Mouse (Mus musculus): ENCODE data around the gene St6galnac4. TPM values are rescaled to one million over a fixed set of nuclear protein-coding genes. Genes with fewer than 3 reads are reported as not detected.
A peak's percentile ranks its signal among the peaks of the same experiment; 100 is the strongest.

Gene St6galnac4
- polyA plus RNA-seq, 1 experiment from 2014 or later: 15.9 TPM

- H3K27me3 ChIP-seq (ENCODE audit: low read depth, poor library complexity, severe bottlenecking): no peaks in the 10 kb centered on the region
- WGBS: 85% methylated on average over 6 of the region's 6 CpGs
- H3K4me1 ChIP-seq: peaks cover 12% of the 10 kb centered on the region
- H3K36me3 ChIP-seq: peaks cover 23% of the 10 kb centered on the region
- H3K27ac ChIP-seq (replicated peaks): 0 out of 2 replicates have a peak overlapping the region, but pooled peaks have one; percentile 4
- no peaks in the 10 kb centered on the region for H3K9me3 ChIP-seq (replicated peaks)
- no peak for DNase-seq (ENCODE audit: low spot score)
- H3K4me3 ChIP-seq: no peak overlapping the region
Observed at GRCm38 (mm10) chr2:32549764-32550163, 37.1 kb upstream of the St6galnac4 start.

GRCm38 (mm10) chr2:32551236-32551635 is 35.7 kb upstream of the St6galnac4 start:
- Histone ChIP-seq H3K36me3 (peaks cover 11% of the 10 kb centered on the region), H3K4me3 (no peak overlapping the region), H3K4me1 (peaks cover 25% of the 10 kb centered on the region), H3K27me3 (ENCODE audit: low read depth, poor library complexity, severe bottlenecking) (no peaks in the 10 kb centered on the region), H3K9me3 (replicated peaks) (no peaks in the 10 kb centered on the region), H3K27ac (replicated peaks) (no peak overlapping the region)
- DNase-seq (ENCODE audit: low spot score): no peak
- WGBS: 87% methylated on average over 5 of the region's 5 CpGs

GRCm38 (mm10) chr2:32553592-32554148 is 33.2 kb upstream of the St6galnac4 start:
- H3K27ac ChIP-seq (replicated peaks): no peak overlapping the region
- H3K4me3 ChIP-seq: no peak overlapping the region
- no peak for DNase-seq (ENCODE audit: low spot score)
- no peaks in the 10 kb centered on the region for H3K9me3 ChIP-seq (replicated peaks)
- WGBS: 88% methylated on average over 7 of the region's 7 CpGs
- H3K4me1 ChIP-seq: peaks cover 41% of the 10 kb centered on the region
- H3K27me3 ChIP-seq (ENCODE audit: low read depth, poor library complexity, severe bottlenecking): no peaks in the 10 kb centered on the region
- H3K36me3 ChIP-seq: peaks cover 1% of the 10 kb centered on the region

GRCm38 (mm10) chr2:32555484-32555883 is 31.4 kb upstream of the St6galnac4 start:
- Histone ChIP-seq H3K4me1 (peaks cover 60% of the 10 kb centered on the region), H3K27ac (replicated peaks) (peak overlapping the region; percentile 72), H3K36me3 (peaks cover 12% of the 10 kb centered on the region), H3K9me3 (replicated peaks) (no peaks in the 10 kb centered on the region), H3K27me3 (ENCODE audit: low read depth, poor library complexity, severe bottlenecking) (no peaks in the 10 kb centered on the region), H3K4me3 (no peak overlapping the region)
- WGBS: 57% methylated on average over 4 of the region's 4 CpGs
- DNase-seq (ENCODE audit: low spot score): no peak

GRCm38 (mm10) chr2:32556019-32556418 is 30.9 kb upstream of the St6galnac4 start:
- no peaks in the 10 kb centered on the region for H3K9me3 ChIP-seq (replicated peaks)
- DNase-seq (ENCODE audit: low spot score): no peak
- H3K36me3 ChIP-seq: peaks cover 17% of the 10 kb centered on the region
- no peaks in the 10 kb centered on the region for H3K27me3 ChIP-seq (ENCODE audit: low read depth, poor library complexity, severe bottlenecking)
- H3K4me3 ChIP-seq: no peak overlapping the region
- peak overlapping the region; percentile 72 for H3K27ac ChIP-seq (replicated peaks)
- 93% methylated on average over 7 of the region's 7 CpGs for whole genome bisulfite sequencing
- H3K4me1 ChIP-seq: peaks cover 63% of the 10 kb centered on the region

GRCm38 (mm10) chr2:32559570-32559969 is 27.3 kb upstream of the St6galnac4 start:
- 25% methylated on average over 5 of the region's 5 CpGs for WGBS
- Histone ChIP-seq H3K27me3 (ENCODE audit: low read depth, poor library complexity, severe bottlenecking) (no peaks in the 10 kb centered on the region), H3K9me3 (replicated peaks) (no peaks in the 10 kb centered on the region), H3K27ac (replicated peaks) (peak overlapping the region; percentile 89), H3K4me3 (peak overlapping the region; percentile 35), H3K36me3 (peaks cover 48% of the 10 kb centered on the region), H3K4me1 (peaks cover 59% of the 10 kb centered on the region)
- peak; percentile 76 for DNase-seq (ENCODE audit: low spot score)

- H3K27me3 ChIP-seq (ENCODE audit: low read depth, poor library complexity, severe bottlenecking): no peaks in the 10 kb centered on the region
- peaks cover 71% of the 10 kb centered on the region for H3K36me3 ChIP-seq
- 49% methylated on average over 4 of the region's 4 CpGs for WGBS
Observed at GRCm38 (mm10) chr2:32566536-32567063, 20.3 kb upstream of the St6galnac4 start.

GRCm38 (mm10) chr2:32568149-32568548 is 18.7 kb upstream of the St6galnac4 start:
- DNase-seq (ENCODE audit: low spot score): no peak
- H3K36me3 ChIP-seq: peaks cover 66% of the 10 kb centered on the region

More at GRCm38 (mm10) chr2:32566536-32567063, 20.3 kb upstream of the St6galnac4 start:
- DNase-seq (ENCODE audit: low spot score): peak; percentile 57
- Histone ChIP-seq H3K4me3 (no peak overlapping the region), H3K9me3 (replicated peaks) (no peaks in the 10 kb centered on the region), H3K27ac (replicated peaks) (0 out of 2 replicates have a peak overlapping the region, but pooled peaks have one; percentile 33), H3K4me1 (peaks cover 6% of the 10 kb centered on the region)

GRCm38 (mm10) chr2:32568941-32569340 is 18.0 kb upstream of the St6galnac4 start:
- peaks cover 18% of the 10 kb centered on the region for H3K4me1 ChIP-seq
- H3K36me3 ChIP-seq: peaks cover 61% of the 10 kb centered on the region
- H3K27me3 ChIP-seq (ENCODE audit: low read depth, poor library complexity, severe bottlenecking): no peaks in the 10 kb centered on the region
- no peak for DNase-seq (ENCODE audit: low spot score)
- H3K9me3 ChIP-seq (replicated peaks): no peaks in the 10 kb centered on the region
- no peak overlapping the region for H3K27ac ChIP-seq (replicated peaks)
- 90% methylated on average over 3 of the region's 3 CpGs for WGBS
- H3K4me3 ChIP-seq: no peak overlapping the region

More at GRCm38 (mm10) chr2:32568149-32568548, 18.7 kb upstream of the St6galnac4 start:
- Histone ChIP-seq H3K4me3 (no peak overlapping the region), H3K27ac (replicated peaks) (no peak overlapping the region), H3K27me3 (ENCODE audit: low read depth, poor library complexity, severe bottlenecking) (no peaks in the 10 kb centered on the region), H3K4me1 (peaks cover 18% of the 10 kb centered on the region), H3K9me3 (replicated peaks) (no peaks in the 10 kb centered on the region)
- WGBS: 81% methylated on average over 5 of the region's 5 CpGs

- H3K27ac ChIP-seq (replicated peaks): peak within 1 kb of the TSS; percentile 82
- DNase-seq (ENCODE audit: low spot score): peak; percentile 88
- H3K36me3 ChIP-seq: peaks cover 42% of the 10 kb centered on the region
- H3K4me3 ChIP-seq: peak within 1 kb of the TSS; percentile 83
- H3K9me3 ChIP-seq (replicated peaks): no peaks in the 10 kb centered on the region
- 3% methylated on average over 36 of the region's 36 CpGs for WGBS
- H3K27me3 ChIP-seq (ENCODE audit: low read depth, poor library complexity, severe bottlenecking): peaks cover 1% of the 10 kb centered on the region
- H3K4me1 ChIP-seq: peaks cover 28% of the 10 kb centered on the region
Observed at GRCm38 (mm10) chr2:32570698-32571494, 16.0 kb upstream of the St6galnac4 start, which contains the start of gene Dpm2. Gene Dpm2, plus strand, starts transcription at chr2:32570858.

- DNase-seq (ENCODE audit: low spot score): no peak
- 90% methylated on average over 11 of the region's 11 CpGs for WGBS
- Histone ChIP-seq H3K27me3 (ENCODE audit: low read depth, poor library complexity, severe bottlenecking) (peaks cover 14% of the 10 kb centered on the region), H3K36me3 (peaks cover 30% of the 10 kb centered on the region), H3K4me3 (peak overlapping the region; percentile 20; the same call in 1 of the 2 replicates), H3K27ac (replicated peaks) (no peak overlapping the region), H3K4me1 (peaks cover 32% of the 10 kb centered on the region), H3K9me3 (replicated peaks) (no peaks in the 10 kb centered on the region)
Observed at GRCm38 (mm10) chr2:32572196-32572595, 14.7 kb upstream of the St6galnac4 start.

- Histone ChIP-seq H3K36me3 (peaks cover 12% of the 10 kb centered on the region), H3K27ac (replicated peaks) (peak within 1 kb of the TSS; percentile 50; the same call in 1 of the 2 replicates)
Observed at GRCm38 (mm10) chr2:32574497-32574896, 12.4 kb upstream of the St6galnac4 start, which contains the start of gene Pip5kl1. Gene Pip5kl1, plus strand, starts transcription at chr2:32574797.

More at GRCm38 (mm10) chr2:32574497-32574896, 12.4 kb upstream of the St6galnac4 start, which contains the start of gene Pip5kl1:
- no peaks in the 10 kb centered on the region for H3K9me3 ChIP-seq (replicated peaks)
- peaks cover 37% of the 10 kb centered on the region for H3K27me3 ChIP-seq (ENCODE audit: low read depth, poor library complexity, severe bottlenecking)
- H3K4me3 ChIP-seq: peak within 1 kb of the TSS; percentile 68
- H3K4me1 ChIP-seq: peaks cover 35% of the 10 kb centered on the region
- 76% methylated on average over 6 of the region's 6 CpGs for WGBS
- no peak for DNase-seq (ENCODE audit: low spot score)

All from midbrain, embryonic 10.5 days (tissue).